Mouse (Mus musculus) left cerebral cortex, postnatal 25 days (tissue): ENCODE results near the gene Cdip1. TPM values are rescaled to one million over a fixed set of nuclear protein-coding genes. Genes with fewer than 3 reads are reported as not detected.

ENCODE experiments used
- DNase-seq, 2 experiments: peaks; one replicate each; pipeline ENCODE4 v3.0.0; 2022; ENCODE audit warnings: low spot score in 2 of 2, mixed read lengths in 1 of 2
- intact Hi-C: fragments of 180-260 bp; cut with DNase I; formaldehyde crosslinking; loops from one replicate; pipeline ENCODE4 v1.15.1; 2025
- total RNA-seq, 2 experiments: library from RNA; stranded (reverse); gene quantifications; 2 replicates each; pipeline ENCODE4 v1.2.3; 2021

The Cdip1 gene
- total RNA-seq, 2 experiments from 2014 or later = 193 to 204 TPM

DNA sequence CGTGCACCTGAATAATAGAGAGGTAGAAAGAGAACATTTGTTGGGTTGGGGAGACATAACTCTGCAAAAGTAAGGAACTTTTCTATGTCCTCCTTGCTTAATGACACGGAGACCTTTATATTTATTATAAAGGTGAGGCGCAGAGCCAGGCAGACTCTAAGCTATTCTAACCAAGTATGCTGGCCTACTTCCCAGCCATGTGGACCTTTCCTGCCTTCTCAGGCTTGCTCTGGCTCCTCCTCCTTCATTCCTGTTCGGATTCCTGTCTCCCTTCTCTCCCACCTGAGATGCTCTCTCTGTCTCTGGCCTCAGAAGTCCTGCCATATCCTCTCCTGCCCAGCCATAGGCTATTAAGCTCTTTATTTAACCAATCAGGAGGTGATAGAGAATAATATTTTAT, 64.8 kb downstream of the Cdip1 start:
- DNase-seq = no peak
- intact Hi-C loops = no loop called here

DNA sequence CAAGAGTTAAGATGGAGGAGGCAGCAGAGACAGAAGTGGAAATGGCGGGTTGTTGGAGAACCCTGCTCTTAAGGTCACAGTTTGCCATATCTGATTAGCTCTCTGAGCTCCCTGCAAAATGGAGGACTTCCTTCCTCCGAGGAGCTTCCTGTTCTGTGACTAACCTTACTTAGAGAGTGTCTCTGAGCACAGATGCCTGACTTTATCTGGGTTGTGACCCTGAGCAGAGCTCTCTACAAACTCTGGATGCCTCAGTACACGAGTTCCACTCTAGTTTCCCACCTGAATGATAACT, 67.2 kb downstream of the Cdip1 start:
- DNase-seq = no peak
- intact Hi-C loops = no loop called here

DNA sequence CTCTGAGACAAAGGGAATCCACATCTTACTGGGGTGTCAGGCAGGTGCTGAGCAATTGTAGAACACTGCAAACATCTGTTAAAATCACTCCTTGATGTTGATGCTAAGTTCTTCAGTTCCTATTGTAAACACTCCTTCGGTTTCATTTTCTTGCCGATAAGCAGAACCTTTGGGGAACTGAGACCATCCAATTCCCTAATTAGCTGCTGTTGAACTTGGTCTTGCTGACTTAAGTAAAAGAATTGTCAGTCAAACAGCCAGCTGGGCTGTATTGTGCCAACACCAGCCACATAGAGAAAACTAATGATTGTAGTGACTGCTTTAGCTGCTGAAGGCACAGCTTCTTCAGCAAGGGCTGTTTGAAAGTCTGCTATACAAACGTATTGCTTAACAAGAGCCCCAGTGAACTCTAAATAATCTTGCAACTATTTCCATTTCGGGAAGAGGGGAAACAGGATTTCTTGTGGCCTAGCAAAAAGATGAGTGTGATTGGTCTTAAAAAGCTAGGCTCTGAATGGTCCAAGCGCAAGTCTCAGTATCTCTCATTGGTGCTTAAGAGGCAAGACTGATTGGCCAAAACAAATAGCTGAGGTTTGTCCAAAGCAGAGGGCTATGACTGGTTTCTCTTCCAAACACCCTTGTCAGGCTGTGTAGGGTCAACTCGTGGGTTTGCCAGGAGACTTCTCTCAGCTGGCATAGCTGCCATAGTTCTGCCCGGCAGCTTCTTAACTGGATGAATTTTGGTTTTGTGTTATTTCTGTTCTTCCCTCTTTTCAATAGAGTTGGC, 67.8 kb downstream of the Cdip1 start:
- intact Hi-C loops = no loop called here
- no peak for DNase-seq

DNA sequence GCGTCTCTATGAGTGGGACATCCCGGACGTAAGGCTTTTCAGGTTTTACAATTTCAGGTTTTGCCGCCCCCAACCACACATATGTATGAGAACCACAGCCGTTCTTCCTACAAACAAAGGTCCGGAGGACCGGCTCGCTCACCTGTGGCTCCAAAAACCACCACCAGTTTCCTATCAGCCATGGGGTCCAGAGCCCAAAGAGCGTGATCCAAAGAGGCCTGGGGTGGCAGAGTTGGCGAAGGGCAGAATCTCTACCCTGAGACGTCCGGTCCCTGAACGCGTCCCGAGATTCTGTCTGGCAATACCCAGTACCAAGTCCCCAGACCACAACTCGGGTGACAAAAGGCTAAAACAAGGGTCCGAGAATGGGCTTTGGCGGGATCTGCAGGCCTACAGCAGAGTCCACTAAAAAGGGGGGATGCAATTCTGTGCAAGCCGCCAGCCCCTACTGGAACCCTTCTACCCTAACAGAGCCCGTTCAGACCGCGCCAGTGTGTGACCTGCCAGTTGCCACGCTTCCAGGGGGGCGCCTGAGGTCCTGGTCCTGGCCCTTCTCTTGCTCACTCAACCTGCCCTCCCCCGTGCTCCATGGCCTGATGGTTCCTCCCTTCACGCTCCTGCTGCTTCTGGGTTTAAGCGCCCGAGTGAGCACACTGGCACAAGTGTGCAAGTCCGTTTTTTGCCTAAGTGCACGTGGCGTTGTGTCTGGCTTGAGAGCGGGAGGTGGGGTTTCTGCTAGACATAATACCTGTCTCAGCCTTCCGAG, 71.2 kb downstream of the Cdip1 start, which contains the start of gene Nmral1:
Gene Nmral1 (minus strand): TSS at position 604 of the 766 bp plus-strand sequence.
- peak; percentile 61 to 74 for DNase-seq
- intact Hi-C loops = no loop called here

DNA sequence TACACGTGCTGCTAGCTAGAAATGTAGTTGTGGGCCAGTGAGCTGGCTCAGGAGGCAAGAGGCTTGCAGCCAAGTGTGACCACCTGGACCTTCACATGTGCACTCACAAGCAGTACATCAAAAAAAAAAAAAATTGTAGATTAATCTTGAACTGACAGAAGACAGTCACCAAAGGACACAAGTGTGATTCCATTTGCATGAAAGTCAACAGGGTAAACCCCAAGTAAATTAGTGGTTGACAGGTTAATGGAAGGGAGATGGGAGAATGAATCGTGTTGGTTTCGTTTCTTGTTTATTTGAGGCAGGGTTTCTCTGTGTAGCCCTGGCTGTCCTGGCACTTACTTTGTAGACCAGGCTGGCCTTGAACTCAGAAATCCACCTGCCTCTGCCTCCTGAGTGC, 72.2 kb downstream of the Cdip1 start:
- intact Hi-C loops = no loop called here

DNA sequence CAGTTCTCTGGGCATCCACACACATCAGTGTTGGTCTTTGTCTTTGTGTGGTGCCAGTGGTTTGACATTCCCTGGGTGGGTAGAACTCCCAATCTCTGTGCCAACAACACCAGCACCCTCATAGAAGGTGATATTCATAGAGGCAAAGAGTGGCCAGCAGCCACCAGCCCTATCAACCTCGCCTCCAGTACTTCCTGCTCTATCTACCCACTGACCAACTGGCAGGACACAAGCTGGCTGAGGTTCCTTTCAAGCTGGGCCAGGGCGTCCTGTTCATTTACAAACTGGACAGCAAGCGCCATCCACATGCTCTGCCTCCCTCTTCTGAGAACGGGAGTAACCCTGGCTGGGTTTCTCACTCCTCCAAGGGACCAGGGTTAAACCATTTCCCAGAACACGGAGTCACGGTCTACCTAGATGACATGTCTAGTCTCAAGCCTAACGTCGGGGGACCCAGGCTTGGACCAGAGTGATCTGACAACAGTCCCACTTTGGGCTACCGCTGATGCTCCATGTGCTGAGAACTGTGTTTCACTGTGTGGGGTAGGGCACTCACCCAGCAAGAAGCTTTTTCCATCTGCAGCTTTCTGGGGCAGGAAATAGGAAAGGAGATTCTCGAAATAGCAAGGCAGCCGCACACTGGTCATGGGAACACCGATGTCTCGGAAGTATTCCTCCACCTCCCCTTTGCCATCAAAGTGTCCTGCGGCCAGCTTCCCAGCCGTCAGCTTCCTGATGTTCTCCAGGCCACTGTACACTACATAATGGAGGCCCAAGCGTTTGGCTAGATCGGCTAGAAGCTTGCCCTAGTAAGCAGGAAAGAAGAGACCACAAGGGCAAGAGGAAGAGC, 76.0 kb downstream of the Cdip1 start:
- intact Hi-C loops = no loop called here
- no peak for DNase-seq

More for the DNA sequence above, 72.2 kb downstream of the Cdip1 start:
- DNase-seq = no peak

DNA sequence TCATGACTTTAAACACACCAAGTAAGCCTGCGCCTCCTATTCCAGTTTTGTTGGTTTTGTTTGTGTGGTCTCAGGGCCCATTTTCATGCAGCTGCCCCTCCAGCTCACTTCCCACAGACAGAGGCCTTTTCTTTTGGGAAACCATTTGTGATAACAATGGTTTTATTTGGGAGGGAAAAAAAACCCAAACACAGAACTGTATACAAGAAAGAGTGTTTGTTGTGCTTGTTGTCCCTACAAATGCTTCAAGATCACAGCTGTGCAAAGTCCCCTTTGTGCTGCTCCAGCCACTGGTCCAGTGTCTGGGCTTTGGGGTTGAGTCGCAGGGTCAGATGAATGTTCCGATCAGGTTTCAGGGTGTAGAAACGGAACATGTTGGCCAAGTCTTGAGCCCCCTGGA, 78.9 kb downstream of the Cdip1 start:
- DNase-seq = no peak
- intact Hi-C loops = no loop called here

DNA sequence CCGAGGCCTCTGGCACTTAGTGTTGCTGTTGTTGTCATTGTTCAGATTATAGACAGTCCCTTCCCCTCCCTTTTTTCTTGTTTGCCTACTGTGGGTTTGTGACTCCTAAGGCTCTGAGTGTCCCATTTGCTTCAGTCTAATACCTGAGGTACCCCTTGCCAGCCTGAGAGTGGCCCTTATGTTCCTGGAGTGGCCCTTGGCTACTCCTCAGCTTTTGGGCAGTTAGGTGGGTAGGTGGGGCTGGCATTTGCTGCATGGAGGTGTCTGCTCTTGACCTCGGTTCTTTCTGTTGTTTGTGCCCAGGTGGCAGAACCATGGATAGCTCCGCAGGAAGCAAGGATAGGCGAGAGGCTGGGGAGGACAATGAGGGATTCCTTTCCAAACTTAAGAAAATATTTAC, 84.6 kb downstream of the Cdip1 start:
- no peak for DNase-seq
- intact Hi-C loops = no loop called here

DNA sequence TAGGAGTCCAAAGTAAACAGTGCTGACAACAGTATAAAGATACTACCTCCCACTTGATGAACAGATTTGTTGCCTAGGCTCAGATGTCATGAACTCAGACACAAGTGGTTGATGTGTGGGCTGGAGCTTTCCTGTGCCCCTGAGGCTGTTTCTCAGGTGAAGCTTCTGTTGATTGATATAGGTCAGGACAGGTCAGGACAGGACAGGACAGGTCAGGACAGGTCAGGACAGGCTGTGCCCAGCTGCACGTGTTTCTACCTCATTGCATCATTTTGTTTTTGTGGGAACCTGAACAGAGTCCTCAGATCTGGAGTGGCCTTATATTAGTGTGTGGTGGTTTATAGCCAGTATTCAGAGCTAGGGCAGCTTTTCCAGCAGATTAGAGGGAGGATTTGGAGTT, 87.4 kb downstream of the Cdip1 start:
- intact Hi-C loops = no loop called here
- no peak for DNase-seq

DNA sequence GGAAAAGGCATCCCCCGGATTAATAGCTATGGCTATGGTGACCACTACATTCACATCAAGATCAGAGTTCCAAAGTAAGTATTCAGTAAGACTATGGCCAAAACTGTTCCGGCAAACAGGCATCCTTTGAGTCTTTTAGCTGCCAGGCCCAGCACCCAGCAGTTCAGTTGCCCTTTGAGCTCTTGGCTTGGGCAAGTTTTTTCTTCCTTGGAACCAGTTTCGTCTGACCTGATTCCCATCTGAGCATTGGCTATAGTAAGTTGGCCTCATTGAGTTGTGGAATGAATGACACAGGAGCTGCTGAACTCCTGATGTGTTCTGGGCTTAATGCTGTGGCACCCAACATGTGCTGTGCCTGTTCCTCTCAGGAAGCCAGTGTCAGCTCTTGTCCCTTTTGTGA, 88.9 kb downstream of the Cdip1 start:
- intact Hi-C loops = no loop called here
- no peak for DNase-seq

Other genes starting within 250 kb of the Cdip1 start
- 1 to 10 TPM; 9.1 to 9.5 TPM for gene Srl, start 248.5 kb downstream of the Cdip1 start, total RNA-seq
- gene Tfap4, start 230.4 kb downstream of the Cdip1 start, total RNA-seq = 1 to 10 TPM; 2.9 to 3.5 TPM
- gene Glis2, start 195.6 kb downstream of the Cdip1 start, total RNA-seq = 10 to 100 TPM; 11.7 to 12.4 TPM
- 10 to 100 TPM; 67.5 to 92.8 TPM for gene Pam16, start 165.3 kb downstream of the Cdip1 start, total RNA-seq
- gene Vasn, start 150.4 kb downstream of the Cdip1 start, total RNA-seq = 1 to 10 TPM; 7.5 to 9.9 TPM
- 10 to 100 TPM; 62.2 to 63.3 TPM for gene Dnaja3, start 150.3 kb downstream of the Cdip1 start, total RNA-seq
- 10 to 100 TPM; 82.0 to 92.7 TPM for gene Coro7, start 110.5 kb downstream of the Cdip1 start, total RNA-seq
- gene Nmral1, start 70.9 kb downstream of the Cdip1 start, total RNA-seq = 10 to 100 TPM in 1 of 2 experiments, 1 to 10 TPM in 1; 9.6 to 10.5 TPM
- 10 to 100 TPM; 79.0 to 80.3 TPM for gene Hmox2, start 63.9 kb downstream of the Cdip1 start, total RNA-seq
- gene 4930562C15Rik, start 45.1 kb upstream of the Cdip1 start, total RNA-seq = not detected
- 10 to 100 TPM; 86.6 to 88.2 TPM for gene Ubald1, start 90.0 kb upstream of the Cdip1 start, total RNA-seq
- 100 to 1,000 TPM; 200 to 206 TPM for gene Mgrn1, start 96.0 kb upstream of the Cdip1 start, total RNA-seq
- 10 to 100 TPM; 72.4 TPM for gene Nudt16l1, start 148.5 kb upstream of the Cdip1 start, total RNA-seq
- 10 to 100 TPM; 54.9 to 61.8 TPM for gene Anks3, start 173.9 kb upstream of the Cdip1 start, total RNA-seq
- not detected for gene Sept12, start 207.6 kb upstream of the Cdip1 start, total RNA-seq
- not detected for gene Smim22, start 217.0 kb upstream of the Cdip1 start, total RNA-seq
- gene Rogdi, start 223.3 kb upstream of the Cdip1 start, total RNA-seq = 100 to 1,000 TPM; 195 to 210 TPM